Mouse (Mus musculus) cerebellum, adult 8-10 months (tissue): ENCODE measurements around the gene Srsf1.
"Not testable (repeated sequence)": the region's sequence is repeated elsewhere in the genome, so short reads cannot be mapped to it uniquely, and the experiment has no call there.

Experiments
- DNase-seq: peaks from one replicate; pipeline ENCODE4 v3.0.0; 2022

Gene Srsf1

GRCm38 (mm10) chr11:88044314-88044713, 2.9 kb upstream of the Srsf1 start:
- DNase-seq, result no peak

GRCm38 (mm10) chr11:88045159-88045558, 2.0 kb upstream of the Srsf1 start:
- DNase-seq, result not testable (repeated sequence)

DNA sequence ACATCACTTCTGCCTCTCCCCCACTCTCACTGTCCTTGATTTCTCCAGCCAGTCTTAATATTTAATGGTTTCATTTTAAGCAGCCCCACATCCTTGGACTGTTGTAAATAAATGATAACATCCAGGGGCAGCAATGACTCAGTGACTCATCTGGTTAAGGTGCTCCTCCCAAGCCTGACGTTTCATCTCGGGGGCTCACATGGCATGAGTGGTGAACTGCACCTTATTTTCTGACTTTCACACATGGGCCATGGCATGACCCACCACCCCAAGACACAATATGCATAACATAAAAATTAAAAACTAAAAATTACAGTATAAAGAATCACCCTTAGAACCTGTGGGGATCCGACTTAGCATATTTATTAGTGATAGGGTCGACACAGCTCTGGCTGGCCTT, 1.3 kb upstream of the Srsf1 start:
- DNase-seq, result no peak

- DNase-seq, result peak; percentile 39
Observed at GRCm38 (mm10) chr11:88046323-88046937, 743 bp upstream of the Srsf1 start.

DNA sequence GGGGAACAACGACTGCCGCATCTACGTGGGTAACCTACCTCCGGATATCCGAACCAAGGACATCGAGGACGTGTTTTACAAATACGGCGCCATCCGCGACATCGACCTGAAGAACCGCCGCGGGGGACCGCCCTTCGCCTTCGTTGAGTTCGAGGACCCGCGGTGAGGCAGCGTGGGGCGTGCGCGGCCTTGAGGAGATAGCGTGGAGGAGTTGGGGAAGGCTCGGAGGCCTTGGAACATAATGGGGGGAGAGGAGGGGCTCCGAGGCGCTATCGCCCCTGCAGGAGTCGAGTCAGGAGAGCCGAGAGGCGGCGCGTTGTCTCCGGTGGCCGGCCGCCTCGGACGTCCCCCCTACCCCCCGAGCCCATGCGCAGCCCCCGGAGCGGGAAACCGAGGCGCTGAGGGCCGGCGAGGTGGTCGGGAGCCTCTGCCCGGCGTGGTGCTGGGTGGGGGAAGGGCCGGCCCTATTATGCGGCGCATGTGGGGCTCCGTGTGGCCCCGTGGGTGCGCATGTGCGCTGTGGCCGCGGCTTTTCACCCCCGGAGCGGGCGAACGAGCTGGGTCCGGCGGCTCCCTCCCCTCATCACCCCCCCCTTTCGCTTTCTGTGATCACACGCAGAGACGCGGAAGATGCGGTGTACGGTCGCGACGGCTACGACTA, 828 bp downstream of the Srsf1 start:
- peak; percentile 69 for DNase-seq

GRCm38 (mm10) chr11:88048961-88049670, 1.9 kb downstream of the Srsf1 start:
- no peak for DNase-seq

DNA sequence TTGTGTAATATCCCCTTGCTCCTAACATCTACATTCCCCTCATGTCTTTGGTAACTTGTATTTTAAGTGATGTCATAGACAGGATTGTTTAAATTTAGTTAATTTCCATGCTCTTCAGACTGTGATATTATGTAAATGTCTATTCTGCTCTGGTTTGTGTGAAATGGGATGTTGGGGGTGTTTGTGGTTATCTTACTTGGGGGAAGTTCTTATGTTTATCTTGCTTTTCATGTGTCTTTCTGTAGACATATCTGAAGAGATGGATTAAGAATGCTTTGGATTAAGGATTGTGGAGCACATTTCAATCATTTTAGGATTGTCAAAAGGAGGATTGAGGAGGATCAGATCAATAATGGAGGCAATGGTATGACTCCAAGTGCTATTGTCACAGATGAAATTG, 2.6 kb downstream of the Srsf1 start:
- DNase-seq, result no peak

GRCm38 (mm10) chr11:88052638-88053037, 5.5 kb downstream of the Srsf1 start:
- DNase-seq, result no peak

GRCm38 (mm10) chr11:88053821-88054220, 6.6 kb downstream of the Srsf1 start:
- no peak for DNase-seq

DNA sequence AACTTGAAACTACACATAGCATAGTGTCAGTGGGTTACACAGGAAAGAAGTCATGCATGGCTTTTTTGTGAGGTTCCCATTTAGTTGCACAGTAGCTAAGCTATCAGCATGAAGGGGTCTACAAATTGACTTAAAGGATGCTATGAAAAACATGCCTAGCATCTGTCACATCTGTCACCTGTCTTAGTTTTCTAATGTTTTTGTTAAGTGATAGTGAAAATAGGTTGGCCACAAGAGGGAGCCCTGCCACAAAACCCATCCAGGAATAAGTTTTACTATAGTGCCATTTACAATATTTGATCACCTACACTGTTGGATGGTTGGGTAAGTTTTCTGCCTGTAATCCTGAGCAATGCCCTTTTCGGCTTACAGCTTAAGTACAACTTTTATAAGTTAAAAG, 7.4 kb downstream of the Srsf1 start:
- peak; percentile 51 for DNase-seq

DNA sequence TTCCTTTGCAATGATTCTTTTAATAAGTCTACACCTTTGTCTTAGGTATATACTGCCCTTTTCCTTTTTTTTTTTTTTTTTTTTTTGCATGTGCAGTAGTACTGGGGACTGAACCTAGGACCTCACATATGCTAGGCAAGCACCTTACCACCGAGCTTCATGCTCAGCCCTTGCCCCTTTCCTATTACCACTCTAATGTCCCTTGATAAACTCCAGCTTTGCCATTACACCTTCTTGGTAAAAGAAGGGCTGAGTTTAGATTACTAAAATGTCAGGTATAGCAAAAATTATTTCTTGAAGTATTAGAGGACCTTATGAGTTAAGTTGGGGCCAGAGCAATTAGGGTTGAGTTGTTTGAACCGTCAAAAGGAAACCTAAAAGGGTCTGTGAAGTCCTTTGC, 8.6 kb downstream of the Srsf1 start:
- no peak for DNase-seq

- no peak for DNase-seq
Observed at GRCm38 (mm10) chr11:88057788-88058187, 10.6 kb downstream of the Srsf1 start.

DNA sequence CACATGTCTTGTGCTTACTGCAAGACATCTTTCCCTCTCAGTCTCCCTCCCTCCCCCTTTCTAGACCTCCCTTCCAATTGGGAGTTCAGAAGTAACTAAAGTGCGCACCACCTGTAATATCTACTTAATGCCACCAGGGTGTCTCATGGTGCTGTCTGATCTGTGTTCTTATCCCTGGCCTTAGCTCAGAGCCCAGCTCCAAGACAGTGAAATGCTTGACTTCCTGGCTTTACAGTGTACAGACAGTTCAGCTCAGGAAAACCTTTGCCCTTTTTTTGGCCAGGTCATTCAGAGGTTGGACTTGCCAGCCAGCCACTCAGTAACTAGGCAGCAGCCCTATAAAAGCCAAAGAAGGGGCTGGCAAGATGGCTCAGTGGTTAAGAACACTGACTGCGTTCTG, 12.0 kb downstream of the Srsf1 start:
- DNase-seq, result peak; percentile 46

DNA sequence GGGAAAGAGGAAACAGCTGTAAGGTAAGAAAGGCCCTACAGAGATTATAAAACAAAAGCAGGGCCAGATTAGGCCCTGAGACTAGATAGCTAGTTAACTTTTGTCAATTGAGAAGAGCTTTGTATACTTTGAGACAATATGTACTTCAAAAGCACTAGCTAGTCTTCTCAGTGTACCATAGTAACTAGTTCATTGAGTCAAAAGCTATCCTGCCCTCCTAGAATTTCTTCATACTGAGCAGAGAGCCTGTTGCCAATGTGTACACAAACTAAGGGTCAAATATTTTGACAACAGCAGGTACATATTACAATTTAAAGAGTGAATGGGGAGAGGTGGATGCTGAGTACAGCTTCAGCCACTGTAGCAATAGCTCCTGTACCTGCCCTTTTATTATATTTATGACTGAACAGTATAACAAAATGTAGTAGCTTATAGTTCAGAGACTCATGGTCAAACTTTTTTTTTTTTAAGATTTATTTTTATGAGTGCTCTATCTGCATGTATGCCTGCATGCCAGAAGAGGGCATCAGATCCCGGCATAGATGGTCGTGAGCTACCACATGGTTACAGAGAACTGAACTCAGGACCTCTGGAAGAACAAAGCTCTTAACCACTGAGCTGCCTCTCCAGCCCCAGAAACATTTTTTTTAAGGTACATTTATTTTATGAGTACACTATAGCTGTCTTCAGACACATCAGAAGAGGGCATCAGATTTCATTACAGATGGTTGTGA, 14.9 kb downstream of the Srsf1 start:
- DNase-seq, result no peak

DNA sequence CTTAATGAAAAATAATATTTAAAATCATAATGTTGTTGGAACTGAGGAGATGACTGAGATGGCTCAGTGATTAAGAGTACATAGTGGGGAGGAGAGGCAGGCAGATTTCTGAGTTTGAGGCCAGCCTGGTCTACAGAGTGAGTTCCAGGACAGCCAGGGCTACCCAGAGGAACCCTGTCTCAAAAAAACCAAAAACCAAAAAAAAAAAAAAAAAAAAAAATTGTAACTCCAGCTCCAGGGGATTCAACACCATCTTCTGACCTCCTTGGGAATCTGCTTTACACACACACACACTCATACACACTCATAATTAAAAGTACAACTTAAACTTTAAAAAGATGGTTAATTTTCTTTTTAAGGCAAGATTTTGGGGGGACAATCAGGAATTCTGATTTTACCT, 18.6 kb downstream of the Srsf1 start:
- DNase-seq, result no peak

- DNase-seq, result no peak
Observed at GRCm38 (mm10) chr11:88067191-88067585, 20.0 kb downstream of the Srsf1 start.

GRCm38 (mm10) chr11:88067586-88068410, 20.6 kb downstream of the Srsf1 start, which contains the start of gene Vezf1:
Vezf1 (plus strand) TSS chr11:88068279.
- DNase-seq, result peak; percentile 73

- DNase-seq, result peak; percentile 54
Observed at GRCm38 (mm10) chr11:88068411-88069245, 21.5 kb downstream of the Srsf1 start.

DNA sequence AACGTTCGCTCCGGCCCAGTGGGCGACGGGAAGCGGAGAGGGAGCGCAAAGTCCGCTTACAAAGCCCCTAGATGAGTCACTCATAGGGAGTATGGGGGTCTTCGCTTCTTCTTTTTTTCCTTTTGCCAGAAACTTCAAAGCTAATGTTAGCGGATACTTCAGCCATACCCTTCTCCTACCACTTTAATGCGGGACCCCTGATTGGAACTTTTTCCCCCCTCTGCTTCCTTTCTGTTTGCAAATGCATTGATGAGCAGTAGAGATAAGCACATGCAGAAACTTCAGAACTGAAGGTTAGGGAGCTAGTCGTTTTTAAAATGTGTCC, 22.0 kb downstream of the Srsf1 start:
- no peak for DNase-seq

DNA sequence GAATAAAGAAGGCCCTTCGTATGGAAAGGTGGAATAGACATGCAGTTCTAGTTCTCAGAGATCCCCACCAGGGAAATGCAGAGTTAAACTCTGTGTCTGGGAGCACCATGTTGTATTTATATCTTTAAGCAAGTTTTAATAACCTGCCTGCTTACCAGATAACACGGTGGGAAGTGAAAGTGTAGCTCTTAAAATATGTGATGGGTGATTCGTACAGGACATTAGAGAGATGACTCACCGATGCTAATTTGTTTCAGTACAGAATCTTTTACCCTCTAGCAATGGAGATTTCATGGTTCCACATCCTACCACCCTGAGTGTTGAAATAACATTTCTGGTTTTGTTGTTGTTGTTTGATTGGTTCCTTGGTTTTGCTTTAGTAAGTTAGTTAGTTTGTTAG, 23.2 kb downstream of the Srsf1 start:
- DNase-seq, result no peak

DNA sequence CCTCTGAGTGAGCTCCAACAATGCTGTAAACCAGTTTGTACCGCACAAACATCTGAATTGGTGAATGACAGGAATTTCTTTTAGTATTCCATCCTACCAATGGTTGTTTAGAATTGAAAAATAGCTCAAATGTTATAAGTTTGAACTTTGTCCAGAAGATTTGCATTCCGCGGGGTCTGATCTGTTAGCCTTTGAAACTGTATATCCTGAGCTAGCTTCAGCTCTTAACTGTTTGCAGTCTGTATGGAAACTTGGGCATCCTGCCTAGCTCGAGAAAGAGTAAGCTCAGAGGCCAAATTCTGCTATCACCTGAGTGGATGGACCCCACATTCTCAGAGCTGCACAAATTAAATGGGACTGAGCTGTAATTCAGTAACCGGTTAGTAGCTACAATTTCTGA, 23.9 kb downstream of the Srsf1 start:
- no peak for DNase-seq

DNA sequence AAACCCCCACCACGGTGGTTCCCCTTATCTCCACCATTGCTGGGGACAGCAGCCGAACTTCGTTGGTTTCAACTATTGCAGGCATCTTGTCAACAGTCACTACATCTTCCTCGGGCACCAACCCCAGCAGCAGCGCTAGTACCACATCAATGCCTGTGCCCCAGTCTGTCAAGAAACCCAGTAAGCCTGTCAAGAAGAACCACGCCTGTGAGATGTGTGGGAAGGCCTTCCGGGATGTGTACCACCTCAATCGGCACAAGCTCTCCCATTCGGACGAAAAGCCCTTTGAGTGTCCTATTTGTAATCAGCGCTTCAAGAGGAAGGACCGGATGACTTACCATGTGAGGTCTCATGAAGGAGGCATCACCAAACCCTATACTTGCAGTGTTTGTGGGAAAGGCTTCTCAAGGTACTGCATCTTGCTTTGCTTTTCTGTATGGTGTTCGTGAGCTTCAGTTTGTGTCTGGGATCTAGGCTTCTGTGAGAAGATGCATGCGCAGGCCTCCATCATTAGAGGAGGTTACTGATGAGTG, 26.2 kb downstream of the Srsf1 start:
- no peak for DNase-seq
